Mouse (Mus musculus) hindbrain, embryonic 16.5 days (tissue): Measurements from ENCODE around the gene Spin1. TPM values are rescaled to one million over a fixed set of nuclear protein-coding genes. Genes with fewer than 3 reads are reported as not detected.

ENCODE experiments used
- ATAC-seq: fragments of 200-750 bp; cut with Nextera tagmentation; 2 replicates; pipeline ENCODE4 v1.8.0; 2017; ENCODE audit warnings: moderate TSS enrichment, moderate library complexity
- H3K27ac ChIP-seq: fragments of 300-500 bp; sonication (generic); 2 replicates; pipeline ENCODE4 v1.5.1; 2014; ENCODE audit warnings: low read depth, mild to moderate bottlenecking, control low read depth, low read length, moderate library complexity
- H3K27me3 ChIP-seq: fragments of 300-500 bp; sonication (generic); replicated peaks from 2 replicates; pipeline ENCODE4 v1.6.1; 2014; ENCODE audit warnings: low read length; ENCODE audit not compliant: control insufficient read depth, insufficient read depth
- H3K36me3 ChIP-seq: fragments of 300-500 bp; sonication (generic); 2 replicates; pipeline ENCODE4 v1.6.1; 2014; ENCODE audit warnings: mild to moderate bottlenecking, low read length, moderate library complexity, mixed read lengths; ENCODE audit not compliant: control insufficient read depth, insufficient read depth
- H3K4me1 ChIP-seq: fragments of 300-500 bp; sonication (generic); 2 replicates; pipeline ENCODE4 v1.6.1; 2014; ENCODE audit warnings: low read depth, low read length; ENCODE audit not compliant: control insufficient read depth, insufficient read depth
- H3K4me2 ChIP-seq: fragments of 300-500 bp; sonication (generic); 2 replicates; pipeline ENCODE4 v1.6.1; 2014; ENCODE audit warnings: mild to moderate bottlenecking, low read length, control low read depth, moderate library complexity
- H3K4me3 ChIP-seq: fragments of 300-500 bp; sonication (generic); 2 replicates; pipeline ENCODE4 v1.5.1; 2014; ENCODE audit warnings: mild to moderate bottlenecking, low read length, control low read depth, moderate library complexity
- H3K9ac ChIP-seq: fragments of 300-500 bp; sonication (generic); 2 replicates; pipeline ENCODE4 v1.6.1; 2014; ENCODE audit warnings: low read depth, mild to moderate bottlenecking, control low read depth, low read length, moderate library complexity
- H3K9me3 ChIP-seq: fragments of 300-500 bp; sonication (generic); 2 replicates; pipeline ENCODE4 v1.6.1; 2014; ENCODE audit warnings: mild to moderate bottlenecking, low read length, moderate library complexity; ENCODE audit not compliant: control insufficient read depth
- WGBS: fragments of 180-500 bp; shearing (Covaris S2); extraction: QIAGEN DNeasy Blood & Tissue Kit; methylation state at CpG from one replicate; pipeline ENCODE4 v1.1.7; 2014; 5-methylcytosine and 5-hydroxymethylcytosine counted together
- polyA plus RNA-seq: library from polyadenylated mRNA; unstranded; fragments of >200 nt; fragmentation: Nextera tagmentation; extraction: Ambion mirVana; gene quantifications from 2 replicates; pipeline ENCODE4 v1.2.1, GENCODE M21; 2015

Gene Spin1
- polyA plus RNA-seq, 1 experiment from 2014 or later = 145 TPM

DNA sequence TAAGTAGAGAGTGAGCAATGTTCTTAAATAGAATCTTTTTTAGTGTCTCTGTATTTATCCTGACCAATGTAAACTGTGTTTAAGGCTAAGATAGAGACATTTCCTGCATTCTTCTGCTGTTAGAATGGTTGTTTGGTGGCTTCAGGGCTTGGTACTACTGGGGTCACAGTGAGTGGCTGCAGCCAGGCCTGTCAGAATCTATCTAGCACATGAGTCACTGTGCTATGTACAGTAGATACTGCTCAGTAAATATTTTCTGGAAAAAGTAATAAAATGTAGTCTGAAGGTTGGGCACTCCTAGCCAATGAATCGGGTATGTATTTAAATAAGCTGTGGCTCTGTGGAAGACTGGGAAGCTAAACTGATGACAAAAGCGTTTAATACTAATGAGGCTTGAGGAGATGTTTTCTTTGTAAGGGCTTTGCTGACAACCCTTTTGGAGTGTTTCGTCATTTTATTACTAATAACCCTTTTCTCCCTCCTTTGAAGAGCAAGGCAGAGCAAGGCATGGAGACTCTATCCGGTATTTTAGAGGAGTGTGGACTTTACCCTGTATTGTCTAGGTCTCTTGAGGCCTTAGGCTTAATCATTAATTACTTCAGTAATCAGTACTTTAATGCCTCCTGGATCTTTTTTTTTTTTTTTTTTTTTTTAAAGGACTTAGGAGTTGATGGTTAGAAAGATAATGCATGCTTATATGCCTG lies 52.4 kb downstream of the Spin1 start:
- Histone ChIP-seq H3K27me3 (no peaks in the 10 kb centered on the region), H3K4me2 (no peak overlapping the region), H3K9ac (no peak overlapping the region), H3K4me1 (no peaks in the 10 kb centered on the region), H3K27ac (no peak overlapping the region), H3K9me3 (no peaks in the 10 kb centered on the region), H3K36me3 (peaks cover 12% of the 10 kb centered on the region), H3K4me3 (no peak overlapping the region)
- 80% methylated on average over 4 of the region's 4 CpGs for WGBS
- no peak for ATAC-seq

DNA sequence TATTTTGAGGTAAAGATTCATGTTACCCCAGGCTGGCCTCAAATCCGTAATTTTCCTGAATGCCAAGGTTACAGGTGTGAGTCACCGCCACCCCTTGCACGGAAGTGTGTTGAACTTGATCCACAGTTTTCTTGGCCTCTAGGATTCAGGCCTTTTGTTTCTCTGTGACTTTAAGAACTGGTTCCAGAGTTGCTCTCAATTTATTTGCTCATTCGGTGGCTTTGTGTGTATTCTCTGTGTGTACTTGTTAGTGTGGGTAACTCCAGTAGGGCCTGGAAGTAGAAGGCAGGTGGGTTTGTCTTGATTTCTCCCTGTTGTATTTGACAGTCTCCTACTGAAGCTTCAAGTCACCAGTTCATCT lies 53.0 kb downstream of the Spin1 start:
- Histone ChIP-seq H3K4me2 (no peak overlapping the region), H3K36me3 (peaks cover 12% of the 10 kb centered on the region), H3K9ac (no peak overlapping the region), H3K4me3 (no peak overlapping the region), H3K27me3 (no peaks in the 10 kb centered on the region), H3K9me3 (no peaks in the 10 kb centered on the region), H3K4me1 (no peaks in the 10 kb centered on the region), H3K27ac (no peak overlapping the region)
- ATAC-seq = no peak
- WGBS = 95% methylated on average over 4 of the region's 4 CpGs

DNA sequence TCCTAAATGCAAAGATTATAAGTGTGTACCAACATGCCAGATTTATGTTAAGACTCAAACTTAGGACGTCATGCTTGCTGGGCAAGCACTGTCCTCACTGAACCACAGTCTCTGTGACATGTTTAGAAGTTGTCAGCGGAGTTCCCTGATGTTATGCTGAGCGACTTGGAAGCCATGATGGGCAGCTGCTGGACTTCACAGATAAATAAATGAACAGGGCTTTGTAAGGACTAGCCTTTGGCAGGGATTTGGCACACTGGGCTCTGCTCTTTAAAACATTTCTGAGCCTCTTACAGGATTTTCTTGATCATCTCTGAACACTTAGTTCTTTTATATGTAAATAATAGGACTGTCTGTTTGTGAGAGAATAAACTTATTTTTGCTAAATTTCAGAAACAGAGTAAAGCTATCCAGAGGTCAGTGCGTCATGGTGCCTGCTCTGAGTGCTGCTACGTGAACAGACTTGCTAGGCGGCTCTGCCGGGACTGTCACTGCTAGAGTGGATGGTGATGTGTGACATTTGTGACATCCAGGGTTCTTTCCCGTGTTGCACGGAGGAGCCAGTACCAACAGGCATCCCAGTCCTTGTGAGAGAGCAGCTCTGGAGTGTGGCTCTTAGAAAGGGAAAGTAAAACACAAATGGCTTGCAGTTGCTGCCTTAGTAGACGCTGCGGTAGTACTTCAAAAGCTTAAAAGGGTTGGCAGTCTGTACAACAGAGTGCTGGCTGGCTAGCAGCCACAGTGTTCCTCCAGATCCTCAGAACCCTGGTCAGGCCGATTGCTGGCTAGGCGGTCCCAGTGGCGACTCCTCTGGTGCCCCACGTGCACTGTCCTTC lies 54.7 kb downstream of the Spin1 start:
- no peak overlapping the region for H3K4me3 ChIP-seq
- H3K4me1 ChIP-seq = no peaks in the 10 kb centered on the region
- WGBS = 85% methylated on average over 15 of the region's 15 CpGs
- H3K9ac ChIP-seq = no peak overlapping the region
- no peak overlapping the region for H3K27ac ChIP-seq
- H3K4me2 ChIP-seq = no peak overlapping the region
- no peaks in the 10 kb centered on the region for H3K27me3 ChIP-seq
- H3K9me3 ChIP-seq = no peaks in the 10 kb centered on the region
- ATAC-seq = peak; percentile 6; the same call in 1 of the 2 replicates
- H3K36me3 ChIP-seq = peaks cover 8% of the 10 kb centered on the region

DNA sequence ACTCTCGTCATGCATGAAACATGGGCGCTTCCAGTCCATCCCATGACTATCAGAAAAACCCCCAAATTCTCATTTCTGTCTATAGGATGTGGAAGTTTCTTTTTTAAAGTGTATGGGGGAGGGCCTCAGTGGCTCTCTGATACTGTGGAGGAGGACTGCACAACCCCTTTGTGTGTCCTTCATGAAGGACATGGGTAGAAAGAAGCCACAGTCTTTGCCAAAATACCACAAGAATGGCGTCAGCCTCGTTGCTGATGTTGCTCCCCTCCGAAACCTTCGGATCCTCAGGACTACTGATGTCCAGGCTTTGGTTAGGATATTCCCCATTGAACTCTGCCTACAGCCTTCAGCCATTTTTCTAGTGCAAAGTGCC lies 55.3 kb downstream of the Spin1 start:
- Histone ChIP-seq H3K9ac (no peak overlapping the region), H3K4me3 (no peak overlapping the region), H3K27ac (no peak overlapping the region), H3K36me3 (peaks cover 8% of the 10 kb centered on the region), H3K27me3 (no peaks in the 10 kb centered on the region), H3K9me3 (no peaks in the 10 kb centered on the region), H3K4me1 (no peaks in the 10 kb centered on the region), H3K4me2 (no peak overlapping the region)
- ATAC-seq = peak; percentile 12; the same call in 1 of the 2 replicates
- 93% methylated on average over 6 of the region's 6 CpGs for WGBS

DNA sequence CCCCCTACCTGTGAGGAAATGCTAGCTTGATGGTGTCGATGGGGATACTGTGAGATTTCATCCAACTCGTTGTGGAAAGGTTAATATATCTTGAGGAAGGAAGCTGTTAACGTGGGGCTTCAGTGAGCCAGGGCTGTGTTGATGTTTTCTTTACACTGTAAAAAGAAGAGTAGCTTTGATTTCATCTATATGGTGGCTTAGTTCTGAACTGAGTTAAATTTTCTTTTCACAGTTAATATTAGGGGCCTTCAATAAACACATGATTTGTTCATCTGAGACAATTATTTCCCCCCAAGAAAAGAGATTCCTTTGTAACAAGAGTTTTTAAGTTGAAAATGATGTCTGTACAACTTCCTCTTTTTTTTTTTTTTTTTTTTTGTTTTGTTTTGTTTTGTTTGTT lies 56.6 kb downstream of the Spin1 start:
- no peaks in the 10 kb centered on the region for H3K9me3 ChIP-seq
- no peak overlapping the region for H3K4me3 ChIP-seq
- H3K27ac ChIP-seq = no peak overlapping the region
- no peak for ATAC-seq
- no peaks in the 10 kb centered on the region for H3K4me1 ChIP-seq
- peaks cover 8% of the 10 kb centered on the region for H3K36me3 ChIP-seq
- 94% methylated on average over 3 of the region's 3 CpGs for WGBS
- H3K4me2 ChIP-seq = no peak overlapping the region
- H3K9ac ChIP-seq = no peak overlapping the region
- H3K27me3 ChIP-seq = no peaks in the 10 kb centered on the region

DNA sequence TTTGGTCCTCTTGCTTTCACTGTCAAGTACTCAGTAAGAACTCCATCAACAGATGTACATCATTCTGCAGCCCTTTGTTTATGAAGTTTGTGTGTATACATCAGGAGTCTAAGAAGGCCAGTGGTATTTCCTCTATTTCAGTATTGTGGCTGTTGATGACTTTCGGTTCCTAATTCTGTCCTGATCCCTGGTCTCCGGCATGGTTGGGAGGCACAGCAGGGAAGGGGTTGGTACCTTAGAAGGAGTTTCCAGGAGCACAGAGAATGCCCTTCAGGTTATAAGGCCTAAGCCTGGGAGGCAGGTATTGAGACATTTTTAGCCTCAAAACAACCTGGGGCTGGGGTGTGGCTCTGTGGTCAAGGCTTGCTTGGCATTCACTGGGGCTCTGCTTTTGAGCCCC lies 61.0 kb downstream of the Spin1 start:
- no peaks in the 10 kb centered on the region for H3K4me1 ChIP-seq
- 0 out of 2 replicates have a peak, but pooled peaks cover 2% of the 10 kb centered on the region for H3K36me3 ChIP-seq
- WGBS = 74% methylated on average over 2 of the region's 2 CpGs
- H3K9ac ChIP-seq = no peak overlapping the region
- no peaks in the 10 kb centered on the region for H3K27me3 ChIP-seq
- H3K4me3 ChIP-seq = no peak overlapping the region
- no peak overlapping the region for H3K4me2 ChIP-seq
- no peak overlapping the region for H3K27ac ChIP-seq
- no peaks in the 10 kb centered on the region; the same call in 1 of the 2 replicates for H3K9me3 ChIP-seq
- no peak for ATAC-seq

DNA sequence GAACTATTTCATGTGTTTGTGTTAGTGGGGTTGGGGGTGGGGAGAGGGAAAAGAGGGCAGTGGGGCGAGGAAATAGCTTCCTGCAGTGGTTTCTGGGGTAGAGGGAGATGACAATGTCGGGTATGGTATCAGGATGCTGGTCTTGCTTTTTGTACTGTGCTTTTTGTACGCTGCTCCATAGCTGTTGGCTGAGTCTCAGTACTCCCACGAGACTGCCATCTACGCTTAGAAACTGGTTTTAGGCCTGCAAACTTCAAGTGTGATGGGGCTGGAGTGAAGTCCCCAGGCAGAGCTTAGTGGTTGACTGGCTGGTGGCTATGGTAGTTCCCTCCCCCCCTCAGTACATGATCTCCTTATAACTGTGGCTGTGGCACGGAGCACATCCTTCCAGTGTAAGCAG lies 61.6 kb downstream of the Spin1 start:
- H3K9me3 ChIP-seq = no peaks in the 10 kb centered on the region; the same call in 1 of the 2 replicates
- no peak overlapping the region for H3K27ac ChIP-seq
- no peak overlapping the region for H3K4me3 ChIP-seq
- H3K4me1 ChIP-seq = no peaks in the 10 kb centered on the region
- no peaks in the 10 kb centered on the region for H3K27me3 ChIP-seq
- H3K36me3 ChIP-seq = 0 out of 2 replicates have a peak, but pooled peaks cover 2% of the 10 kb centered on the region
- H3K9ac ChIP-seq = no peak overlapping the region
- 86% methylated on average over 6 of the region's 6 CpGs for WGBS
- ATAC-seq = no peak
- no peak overlapping the region for H3K4me2 ChIP-seq

DNA sequence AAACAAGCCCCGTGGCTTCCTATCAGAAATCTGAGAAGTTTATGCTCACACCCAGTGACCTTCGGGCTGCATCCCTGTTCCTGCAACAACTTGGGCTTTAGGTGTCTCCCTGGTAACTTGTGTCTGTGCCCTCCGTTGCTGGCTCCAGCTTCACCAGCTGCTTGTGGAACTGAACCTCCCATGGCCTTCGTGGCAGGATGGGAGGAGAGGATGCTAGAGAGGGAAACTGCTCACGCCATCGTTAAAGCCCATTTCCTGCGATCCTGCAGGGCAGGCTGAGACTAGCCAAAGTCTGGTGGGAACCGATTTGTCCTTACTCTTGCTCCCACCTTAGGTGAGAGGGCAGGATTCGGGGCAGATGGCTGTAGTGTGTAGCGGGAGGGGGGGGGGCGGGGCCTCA lies 66.0 kb downstream of the Spin1 start:
- H3K9ac ChIP-seq = no peak overlapping the region
- no peak overlapping the region for H3K4me3 ChIP-seq
- no peaks in the 10 kb centered on the region for H3K36me3 ChIP-seq
- H3K4me2 ChIP-seq = no peak overlapping the region
- no peaks in the 10 kb centered on the region; the same call in 1 of the 2 replicates for H3K9me3 ChIP-seq
- peaks cover 9% of the 10 kb centered on the region for H3K4me1 ChIP-seq
- H3K27ac ChIP-seq = no peak overlapping the region
- ATAC-seq = no peak
- no peaks in the 10 kb centered on the region for H3K27me3 ChIP-seq
- WGBS = 75% methylated on average over 11 of the region's 11 CpGs

DNA sequence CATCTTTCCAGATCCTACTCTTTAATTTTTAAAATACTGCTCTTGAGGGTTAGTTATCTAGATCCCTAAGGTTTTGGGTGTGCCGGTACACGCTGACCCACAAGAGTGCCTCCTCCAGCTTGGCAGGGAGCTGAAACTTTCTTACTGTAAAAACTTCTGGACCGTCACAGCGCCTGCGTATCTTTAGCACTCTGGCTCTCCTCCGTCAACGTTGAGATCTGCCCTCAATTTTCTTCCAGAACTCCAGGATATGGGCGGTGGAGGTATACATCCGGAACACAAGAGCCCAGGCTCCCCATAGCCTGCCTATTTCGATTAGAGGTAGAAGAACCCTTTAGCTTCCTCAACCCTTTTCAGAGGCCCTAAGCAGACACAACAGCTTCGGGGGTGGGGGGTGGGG lies 69.5 kb downstream of the Spin1 start:
- Histone ChIP-seq H3K4me1 (peaks cover 10% of the 10 kb centered on the region), H3K4me3 (peak overlapping the region; percentile 52), H3K9me3 (no peaks in the 10 kb centered on the region), H3K9ac (no peak overlapping the region), H3K27ac (no peak overlapping the region), H3K27me3 (no peaks in the 10 kb centered on the region), H3K4me2 (peak overlapping the region; percentile 97), H3K36me3 (no peaks in the 10 kb centered on the region)
- no peak for ATAC-seq
- WGBS = 40% methylated on average over 11 of the region's 11 CpGs
